Mouse (Mus musculus): ENCODE measurements around the gene Tmem201. TPM values are rescaled to one million over a fixed set of nuclear protein-coding genes. Genes with fewer than 3 reads are reported as not detected.
A peak's percentile ranks its signal among the peaks of the same experiment; 100 is the strongest.

Tmem201 gene
- polyA plus RNA-seq, 2 experiments: 3.5 to 7.2 TPM

DNA sequence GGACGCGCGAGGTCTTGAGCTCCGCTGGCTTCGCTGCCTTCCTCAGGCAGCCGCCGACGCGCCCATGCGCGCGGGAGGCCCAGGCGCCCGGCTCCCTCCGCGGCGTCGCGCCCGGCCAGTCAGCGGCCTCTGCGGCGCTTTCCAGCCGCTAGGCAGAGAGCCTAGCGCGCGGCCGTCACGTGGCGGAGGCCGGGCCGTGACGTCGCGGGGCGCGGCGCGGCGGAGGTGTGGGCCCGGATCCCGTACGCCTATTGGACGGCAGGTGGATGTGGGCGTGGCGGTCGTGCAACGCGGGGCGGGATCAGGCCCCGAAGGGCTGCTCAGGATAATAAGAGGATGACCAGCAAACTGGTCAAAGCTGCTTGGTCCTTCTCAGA, 36.2 kb upstream of the Tmem201 start, which contains the start of gene Slc25a33:
Gene Slc25a33 (minus strand): TSS at position 184 of the 377 bp plus-strand sequence.
- no peaks in the 10 kb centered on the region for H3K36me3 ChIP-seq (replicated peaks; ENCODE audit: control insufficient read depth, insufficient read depth, low read depth)
- H3K4me2 ChIP-seq (ENCODE audit: low read depth): peak within 1 kb of the TSS; percentile 71
- H3K27me3 ChIP-seq (ENCODE audit: control insufficient read depth, insufficient read depth, low read length): no peaks in the 10 kb centered on the region
- peaks cover 0 to 4% of the 10 kb centered on the region in 2 experiments; a peak in 1 of 4 replicates for H3K4me1 ChIP-seq (replicated peaks; ENCODE audit: control insufficient read depth in 2 of 2, insufficient read depth in 2 of 2, low read length in 1 of 2)
- ATAC-seq (ENCODE audit: insufficient read depth): peak; percentile 98
- DNase-seq (ENCODE audit: low read depth in 3 of 3, low spot score in 3 of 3): peak; percentile 75 to 83 (median 78)
- WGBS (ENCODE audit: insufficient replicate concordance): under 1% methylated on average over 47 of the region's 51 CpGs
- H3K4me3 ChIP-seq (ENCODE audit: insufficient read depth in 1 of 2, low read depth in 2 of 2, low read length in 2 of 2): peak within 1 kb of the TSS; percentile 55 to 63
- H3K9me3 ChIP-seq (ENCODE audit: control insufficient read depth, low read length): no peaks in the 10 kb centered on the region
- no peak within 1 kb of the TSS for H3K27ac ChIP-seq
- TF ChIP-seq EP300 (IDR thresholded peaks at IDR 0.05; ENCODE audit: low read depth): no peak
- no peak for TF ChIP-seq CTCF (IDR thresholded peaks at IDR 0.05; ENCODE audit: low read depth)
- H3K9ac ChIP-seq (replicated peaks): peak within 1 kb of the TSS; percentile 60

GRCm38 (mm10) chr4:149773408-149774093, 35.7 kb upstream of the Tmem201 start:
- H3K27me3 ChIP-seq (ENCODE audit: control insufficient read depth, insufficient read depth, low read length): no peaks in the 10 kb centered on the region
- peak; percentile 38; the same call in 1 of the 2 replicates for ATAC-seq (ENCODE audit: insufficient read depth)

GRCm38 (mm10) chr4:149772394-149772793, 34.5 kb upstream of the Tmem201 start:
- H3K4me1 ChIP-seq (replicated peaks; ENCODE audit: control insufficient read depth in 2 of 2, insufficient read depth in 2 of 2, low read length in 1 of 2): peaks cover 0 to 4% of the 10 kb centered on the region in 2 experiments; a peak in 1 of 4 replicates
- H3K4me2 ChIP-seq (ENCODE audit: low read depth): peak overlapping the region; percentile 71
- H3K27ac ChIP-seq: no peak overlapping the region
- ATAC-seq (ENCODE audit: insufficient read depth) (no peak), DNase-seq (ENCODE audit: low read depth in 3 of 3, low spot score in 3 of 3) (no peak)
- H3K27me3 ChIP-seq (ENCODE audit: control insufficient read depth, insufficient read depth, low read length): no peaks in the 10 kb centered on the region
- TF ChIP-seq CTCF (IDR thresholded peaks at IDR 0.05; ENCODE audit: low read depth): peak; percentile 57
- TF ChIP-seq EP300 (IDR thresholded peaks at IDR 0.05; ENCODE audit: low read depth): no peak
- H3K4me3 ChIP-seq (ENCODE audit: insufficient read depth in 1 of 2, low read depth in 2 of 2, low read length in 2 of 2): no peak overlapping the region
- H3K9me3 ChIP-seq (ENCODE audit: control insufficient read depth, low read length): no peaks in the 10 kb centered on the region
- H3K9ac ChIP-seq (replicated peaks): no peak overlapping the region
- H3K36me3 ChIP-seq (replicated peaks; ENCODE audit: control insufficient read depth, insufficient read depth, low read depth): no peaks in the 10 kb centered on the region
- WGBS (ENCODE audit: insufficient replicate concordance): 34% methylated on average over 2 of the region's 2 CpGs

More at GRCm38 (mm10) chr4:149773408-149774093, 35.7 kb upstream of the Tmem201 start:
- peak overlapping the region; percentile 71 for H3K4me2 ChIP-seq (ENCODE audit: low read depth)
- H3K9ac ChIP-seq (replicated peaks): peak overlapping the region; percentile 60
- under 1% methylated on average over 60 of the region's 65 CpGs for WGBS (ENCODE audit: insufficient replicate concordance)
- peak overlapping the region; percentile 55 to 63 for H3K4me3 ChIP-seq (ENCODE audit: insufficient read depth in 1 of 2, low read depth in 2 of 2, low read length in 2 of 2)
- H3K9me3 ChIP-seq (ENCODE audit: control insufficient read depth, low read length): no peaks in the 10 kb centered on the region
- H3K36me3 ChIP-seq (replicated peaks; ENCODE audit: control insufficient read depth, insufficient read depth, low read depth): no peaks in the 10 kb centered on the region
- TF ChIP-seq CTCF (IDR thresholded peaks at IDR 0.05; ENCODE audit: low read depth): no peak
- TF ChIP-seq EP300 (IDR thresholded peaks at IDR 0.05; ENCODE audit: low read depth): no peak
- H3K27ac ChIP-seq: no peak overlapping the region
- no peak for DNase-seq (ENCODE audit: low read depth in 3 of 3, low spot score in 3 of 3)
- H3K4me1 ChIP-seq (replicated peaks; ENCODE audit: control insufficient read depth in 2 of 2, insufficient read depth in 2 of 2, low read length in 1 of 2): peaks cover 0 to 4% of the 10 kb centered on the region in 2 experiments; a peak in 1 of 4 replicates

DNA sequence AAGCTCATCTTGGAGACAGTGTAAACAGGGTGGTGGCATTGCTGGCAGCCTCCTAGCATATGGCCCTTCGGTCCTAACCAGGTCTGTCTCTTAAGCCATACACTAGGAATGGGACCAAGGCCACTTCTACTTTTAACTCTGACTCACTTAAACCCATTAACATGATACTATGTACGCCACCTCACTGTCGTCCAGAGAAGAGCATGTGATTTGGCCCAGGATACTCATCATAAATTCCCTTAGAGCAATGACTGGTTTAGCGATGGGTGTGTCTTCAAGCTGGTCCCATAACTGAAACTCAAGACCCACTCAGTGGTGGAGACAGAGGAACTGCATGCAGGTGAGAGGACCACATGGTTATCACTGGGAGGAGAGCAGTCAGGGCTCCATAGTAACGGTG, 27.4 kb upstream of the Tmem201 start:
- no peak overlapping the region for H3K27ac ChIP-seq
- no peaks in the 10 kb centered on the region for H3K9me3 ChIP-seq (ENCODE audit: control insufficient read depth, low read length)
- DNase-seq (ENCODE audit: low read depth in 3 of 3, low spot score in 3 of 3) (no peak), ATAC-seq (ENCODE audit: insufficient read depth) (no peak)
- H3K36me3 ChIP-seq (replicated peaks; ENCODE audit: control insufficient read depth, insufficient read depth, low read depth): no peaks in the 10 kb centered on the region
- no peaks in the 10 kb centered on the region for H3K4me1 ChIP-seq (replicated peaks; ENCODE audit: control insufficient read depth in 2 of 2, insufficient read depth in 2 of 2, low read length in 1 of 2)
- no peaks in the 10 kb centered on the region for H3K27me3 ChIP-seq (ENCODE audit: control insufficient read depth, insufficient read depth, low read length)
- H3K9ac ChIP-seq (replicated peaks): no peak overlapping the region
- H3K4me3 ChIP-seq (ENCODE audit: insufficient read depth in 1 of 2, low read depth in 2 of 2, low read length in 2 of 2): no peak overlapping the region
- WGBS (ENCODE audit: insufficient replicate concordance): 66% methylated on average over 5 of the region's 5 CpGs
- H3K4me2 ChIP-seq (ENCODE audit: low read depth): no peak overlapping the region
- no peak for TF ChIP-seq EP300 (IDR thresholded peaks at IDR 0.05; ENCODE audit: low read depth)
- no peak for TF ChIP-seq CTCF (IDR thresholded peaks at IDR 0.05; ENCODE audit: low read depth)

- no peaks in the 10 kb centered on the region for H3K27me3 ChIP-seq (ENCODE audit: control insufficient read depth, insufficient read depth, low read length)
- H3K27ac ChIP-seq: no peak overlapping the region
- no peaks in the 10 kb centered on the region for H3K4me1 ChIP-seq (replicated peaks; ENCODE audit: control insufficient read depth in 2 of 2, insufficient read depth in 2 of 2, low read length in 1 of 2)
- 51% methylated on average over 2 of the region's 2 CpGs for WGBS (ENCODE audit: insufficient replicate concordance)
- no peaks in the 10 kb centered on the region for H3K9me3 ChIP-seq (ENCODE audit: control insufficient read depth, low read length)
- DNase-seq (ENCODE audit: low read depth in 3 of 3, low spot score in 3 of 3): no peak
- H3K4me2 ChIP-seq (ENCODE audit: low read depth): no peak overlapping the region
- H3K36me3 ChIP-seq (replicated peaks; ENCODE audit: control insufficient read depth, insufficient read depth, low read depth): no peaks in the 10 kb centered on the region
- no peak for ATAC-seq (ENCODE audit: insufficient read depth)
- H3K9ac ChIP-seq (replicated peaks): no peak overlapping the region
- H3K4me3 ChIP-seq (ENCODE audit: insufficient read depth in 1 of 2, low read depth in 2 of 2, low read length in 2 of 2): no peak overlapping the region
- TF ChIP-seq EP300 (IDR thresholded peaks at IDR 0.05; ENCODE audit: low read depth) (no peak), CTCF (IDR thresholded peaks at IDR 0.05; ENCODE audit: low read depth) (no peak)
Observed at GRCm38 (mm10) chr4:149763335-149763734, 25.5 kb upstream of the Tmem201 start.

Data from liver, embryonic 14.5 days (tissue).